Comparison of ENCODE assay signal across 9 mouse cellular contexts in the genomic region with DNA sequence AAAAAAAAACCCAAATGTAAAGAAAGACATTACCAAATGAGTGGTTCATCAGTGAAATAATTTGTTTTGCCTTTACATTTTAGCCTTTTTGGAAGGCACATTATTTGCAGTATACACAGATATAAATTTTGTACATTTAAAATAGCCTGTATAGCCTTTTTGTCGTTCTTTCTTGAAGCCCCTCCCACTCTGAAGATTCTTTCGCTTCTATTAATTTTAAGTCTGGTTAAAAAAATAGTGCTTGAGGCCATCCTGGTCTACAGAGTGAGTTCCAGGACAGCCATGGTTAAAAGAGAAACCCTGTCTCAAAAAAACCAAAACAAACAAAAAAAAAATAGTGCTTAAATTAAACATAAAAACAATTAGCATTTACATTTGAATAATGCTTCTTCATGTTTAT. TPM values are rescaled to one million over a fixed set of nuclear protein-coding genes. Genes with fewer than 3 reads are reported as not detected.
DNase-seq lines count a peak whose midpoint lies in the region; ATAC-seq and TF ChIP-seq lines count a peak whose summit lies in the region.
"Had no signal": no experiment of that assay in that cellular context is flagged by ENCODE, and none has a peak within 500 bp of the region (broad histone marks: within the 10 kb centered on the region; RNA-seq: fewer than 3 reads in every experiment).

No protein-coding gene starts in this region.

- H3K4me1 ChIP-seq in kidney, adult 2 months (ENCODE audit: control insufficient read depth, insufficient read depth, low read length), result 0 out of 2 replicates have a peak, but pooled peaks cover 4% of the 10 kb centered on the region
- H3K4me1 ChIP-seq in MEL (ENCODE audit: control insufficient read depth in 1 of 2, insufficient read depth in 2 of 2, low read length in 2 of 2), result peaks cover 10 to 31% of the 10 kb centered on the region in 2 experiments
- no peaks in the 10 kb centered on the region for H3K4me1 ChIP-seq in hindbrain, embryonic 11.5 days (replicated peaks; ENCODE audit: control insufficient read depth, insufficient read depth, low read length)
- H3K4me1 ChIP-seq in midbrain, embryonic 12.5 days, result peaks cover 12% of the 10 kb centered on the region

- no peak for ATAC-seq in hindbrain, embryonic 11.5 days (ENCODE audit: low FRiP score)
- no peak for ATAC-seq in midbrain, embryonic 12.5 days (ENCODE audit: low FRiP score, low read depth)

- TF ChIP-seq EP300 in MEL (IDR thresholded peaks at IDR 0.05; ENCODE audit: low read depth in 1 of 2, low read length in 2 of 2), result no peak

- intact Hi-C loops in left cerebral cortex, postnatal 4 days (cut with DNase I), result no loop called here

- no peaks in the 10 kb centered on the region for H3K27me3 ChIP-seq in kidney, adult 2 months (replicated peaks; ENCODE audit: control insufficient read depth, insufficient read depth, low read length)
- H3K27me3 ChIP-seq in MEL (ENCODE audit: control insufficient read depth in 1 of 2, insufficient read depth in 2 of 2, low read length in 2 of 2), result no peaks in the 10 kb centered on the region
- no peaks in the 10 kb centered on the region for H3K27me3 ChIP-seq in hindbrain, embryonic 11.5 days (ENCODE audit: control insufficient read depth, insufficient read depth, low read length)
- H3K27me3 ChIP-seq in midbrain, embryonic 12.5 days, result no peaks in the 10 kb centered on the region

- TF ChIP-seq RAD21 in MEL (IDR thresholded peaks at IDR 0.05; ENCODE audit: low read depth, low read length), result no peak

- H3K4me3 ChIP-seq in kidney, adult 2 months (ENCODE audit: insufficient read depth, low read depth, low read length), result peak overlapping the region; percentile 56; the same call in 1 of the 2 replicates
- peak overlapping the region; percentile 87 to 90 for H3K4me3 ChIP-seq in MEL (ENCODE audit: control insufficient read depth in 1 of 2, insufficient read depth in 1 of 2, low read depth in 2 of 2, low read length in 2 of 2)
- peak overlapping the region; percentile 63 for H3K4me3 ChIP-seq in hindbrain, embryonic 11.5 days (ENCODE audit: low read depth, low read length)
- peak overlapping the region; percentile 71 for H3K4me3 ChIP-seq in midbrain, embryonic 12.5 days

- H3K36me3 ChIP-seq in kidney, adult 2 months (ENCODE audit: control insufficient read depth, insufficient read depth, low read length), result no peaks in the 10 kb centered on the region
- H3K36me3 ChIP-seq in MEL (ENCODE audit: control insufficient read depth in 1 of 2, insufficient read depth in 2 of 2, low read length in 2 of 2), result peaks cover 0 to 37% of the 10 kb centered on the region in 2 experiments; a peak in 2 of 4 replicates
- no peaks in the 10 kb centered on the region for H3K36me3 ChIP-seq in hindbrain, embryonic 11.5 days (ENCODE audit: control insufficient read depth, insufficient read depth, low read length)
- no peaks in the 10 kb centered on the region for H3K36me3 ChIP-seq in midbrain, embryonic 12.5 days

- WGBS in kidney, adult 2 months, result 6% methylated on average over 2 of the region's 2 CpGs
- 44% methylated on average over 2 of the region's 2 CpGs for WGBS in hindbrain, embryonic 11.5 days
- WGBS in midbrain, embryonic 12.5 days, result 32% methylated on average over 2 of the region's 2 CpGs

- TF ChIP-seq POLR2A in kidney, adult 2 months (IDR thresholded peaks at IDR 0.05; ENCODE audit: low read depth, low read length), result no peak
- TF ChIP-seq POLR2A in MEL (IDR thresholded peaks at IDR 0.05; ENCODE audit: control insufficient read depth in 1 of 2, insufficient read depth in 1 of 2, low read depth in 1 of 2, low read length in 2 of 2, poor library complexity in 1 of 2), result no peak

- no peak overlapping the region for H3K27ac ChIP-seq in kidney, adult 2 months (ENCODE audit: insufficient read depth, low read depth, low read length)
- H3K27ac ChIP-seq in MEL (ENCODE audit: control insufficient read depth, low read depth, low read length), result peak overlapping the region; percentile 99
- H3K27ac ChIP-seq in hindbrain, embryonic 11.5 days (ENCODE audit: low read depth, low read length), result 0 out of 2 replicates have a peak overlapping the region, but pooled peaks have one; percentile 86
- peak overlapping the region; percentile 95; the same call in 1 of the 2 replicates for H3K27ac ChIP-seq in midbrain, embryonic 12.5 days (replicated peaks)

- peak overlapping the region; percentile 99 for H3K9ac ChIP-seq in MEL (ENCODE audit: control insufficient read depth, low read depth, low read length, poor library complexity, severe bottlenecking)
- H3K9ac ChIP-seq in hindbrain, embryonic 11.5 days (ENCODE audit: low read depth, low read length), result no peak overlapping the region
- peak overlapping the region; percentile 71; the same call in 1 of the 2 replicates for H3K9ac ChIP-seq in midbrain, embryonic 12.5 days (replicated peaks)

- TF ChIP-seq CTCF in kidney, adult 2 months (conservative IDR thresholded peaks at IDR 0.05; ENCODE audit: insufficient read depth, insufficient read length, low read depth, low read length), result no peak
- no peak for TF ChIP-seq CTCF in MEL (IDR thresholded peaks at IDR 0.05 in 2 of 3, conservative IDR thresholded peaks at IDR 0.05 in 1 of 3; ENCODE audit: control insufficient read depth in 1 of 3, insufficient read depth in 1 of 3, low read depth in 2 of 3, low read length in 3 of 3, poor library complexity in 1 of 3, severe bottlenecking in 1 of 3)

- DNase-seq in kidney, adult 2 months, result no peak
- no peak for DNase-seq in kidney, adult 11 months
- DNase-seq in MEL (ENCODE audit: low read depth, low spot score), result peak; percentile 82
- DNase-seq in hindbrain, embryonic 11.5 days (ENCODE audit: low spot score), result no peak
- DNase-seq in thymus, postnatal 36 days, result no peak
- no peak for DNase-seq in right cerebral cortex, postnatal 10 days (ENCODE audit: low spot score in 2 of 2)
- DNase-seq in left cerebral cortex, postnatal 4 days, result no peak
- DNase-seq: kidney, adult 18-20 months had no signal

- peaks cover 5% of the 10 kb centered on the region; the same call in 1 of the 2 replicates for H3K79me2 ChIP-seq in MEL (ENCODE audit: control insufficient read depth, insufficient read depth, low read length, poor library complexity)

- no peaks in the 10 kb centered on the region for H3K9me3 ChIP-seq in MEL (replicated peaks; ENCODE audit: insufficient read depth, low read length)
- H3K9me3 ChIP-seq in hindbrain, embryonic 11.5 days (ENCODE audit: control insufficient read depth, low read length), result no peaks in the 10 kb centered on the region
- no peaks in the 10 kb centered on the region for H3K9me3 ChIP-seq in midbrain, embryonic 12.5 days

- peak overlapping the region; percentile 33; the same call in 1 of the 2 replicates for H3K4me2 ChIP-seq in hindbrain, embryonic 11.5 days (replicated peaks; ENCODE audit: low read depth, low read length)
- H3K4me2 ChIP-seq in midbrain, embryonic 12.5 days (replicated peaks), result peak overlapping the region; percentile 60

TF ChIP-seq in MEL, 35 proteins besides CTCF, POLR2A, EP300 and RAD21:
- TF ChIP-seq ZC3H11A (IDR thresholded peaks at IDR 0.05; ENCODE audit: low read depth, low read length) (no peak), ZNF384 (IDR thresholded peaks at IDR 0.05; ENCODE audit: low read depth, low read length) (peak; percentile 77), TCF12 (IDR thresholded peaks at IDR 0.05; ENCODE audit: low read depth, low read length) (no peak), NRF1 (IDR thresholded peaks at IDR 0.05; ENCODE audit: insufficient read depth, low read depth, low read length, poor library complexity, severe bottlenecking) (no peak), SIN3A (IDR thresholded peaks at IDR 0.05; ENCODE audit: low read length) (peak; percentile 16), UBTF (IDR thresholded peaks at IDR 0.05; ENCODE audit: borderline replicate concordance, insufficient read depth, low read depth, low read length) (no peak)

RNA-seq across cellular contexts. Expression of a gene that starts 14.8 kb away (rescaled TPM):
- 0.03 and 0.07 TPM in 2 replicates for polyA plus RNA-seq in kidney, adult 2 months (2012; rRNA removed)
- not detected in 2 replicates for total RNA-seq in MEL (2012; rRNA removed)
- not detected for polyA plus RNA-seq in MEL (2012; ENCODE audit: insufficient read depth in 1 of 2, insufficient read length in 2 of 2, low read depth in 1 of 2, low replicate concordance in 2 of 2, missing spikeins in 1 of 2)
- polyA plus RNA-seq in hindbrain, embryonic 11.5 days (2014; fragmentation: Nextera tagmentation; extraction: Ambion mirVana), result not detected in 2 replicates
- not detected in 2 replicates for polyA plus RNA-seq in midbrain, embryonic 12.5 days (2016; fragmentation: Nextera tagmentation; extraction: Ambion mirVana)
- not detected for total RNA-seq in left cerebral cortex, postnatal 4 days (2021)

RNA-seq across cellular contexts. Expression of a gene that starts 32.0 kb away (rescaled TPM):
- polyA plus RNA-seq in kidney, adult 2 months (2012; rRNA removed), result 11.8 and 12.3 TPM in 2 replicates
- 26.2 and 28.1 TPM in 2 replicates for total RNA-seq in MEL (2012; rRNA removed)
- polyA plus RNA-seq in MEL (2012; ENCODE audit: insufficient read depth in 1 of 2, insufficient read length in 2 of 2, low read depth in 1 of 2, low replicate concordance in 2 of 2, missing spikeins in 1 of 2), result 10 to 100 TPM; 23.8 to 34.0 TPM
- 21.3 and 31.6 TPM in 2 replicates for polyA plus RNA-seq in hindbrain, embryonic 11.5 days (2014; fragmentation: Nextera tagmentation; extraction: Ambion mirVana)
- 25.4 and 29.2 TPM in 2 replicates for polyA plus RNA-seq in midbrain, embryonic 12.5 days (2016; fragmentation: Nextera tagmentation; extraction: Ambion mirVana)
- 100 to 1,000 TPM in 1 of 2 experiments, 10 to 100 TPM in 1; 89.2 to 101 TPM for total RNA-seq in left cerebral cortex, postnatal 4 days (2021)
